Mouse (Mus musculus): ENCODE results near the gene Gm20388.

The Gm20388 gene

DNA sequence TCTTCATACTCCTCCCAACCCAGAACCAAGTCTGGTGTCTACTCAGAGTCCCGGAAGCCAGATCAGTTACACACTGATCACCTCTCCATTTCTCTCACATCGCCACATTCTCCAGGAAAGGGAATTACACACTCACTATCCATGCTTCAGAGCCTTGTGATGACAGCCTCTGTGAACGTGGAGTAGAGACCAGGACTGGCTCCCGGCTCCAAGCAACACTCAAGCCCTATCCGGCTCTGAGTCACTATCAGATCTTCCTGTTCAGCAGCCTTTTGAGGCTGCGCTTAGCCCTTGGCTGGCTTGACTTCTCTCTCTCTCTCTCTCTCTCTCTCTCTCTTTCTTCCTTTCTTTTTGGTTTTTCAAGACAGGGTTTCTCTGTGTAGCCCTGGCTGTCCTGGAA, 3962.7 kb downstream of the Gm20388 start:
- DNase-seq: no peak

DNA sequence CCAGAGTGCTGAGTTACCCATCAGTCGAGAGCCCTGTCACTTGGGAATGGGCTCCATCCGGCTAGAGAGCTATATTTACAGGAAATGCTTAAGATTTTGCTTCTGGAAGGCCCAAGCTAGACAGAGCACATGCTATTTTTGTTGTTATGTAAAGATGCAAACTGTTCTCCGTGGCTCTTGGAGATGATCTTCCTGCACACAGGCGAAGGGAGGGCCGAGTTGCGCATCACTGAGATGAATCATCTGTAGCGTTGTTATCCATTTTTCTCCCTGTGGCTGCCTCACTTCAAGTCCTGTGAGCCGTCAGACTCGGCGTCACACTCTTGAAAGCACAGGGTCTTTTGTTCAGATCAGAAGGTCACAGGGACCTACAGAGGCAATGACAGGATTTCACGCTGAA, 3963.7 kb downstream of the Gm20388 start:
- DNase-seq: no peak

DNA sequence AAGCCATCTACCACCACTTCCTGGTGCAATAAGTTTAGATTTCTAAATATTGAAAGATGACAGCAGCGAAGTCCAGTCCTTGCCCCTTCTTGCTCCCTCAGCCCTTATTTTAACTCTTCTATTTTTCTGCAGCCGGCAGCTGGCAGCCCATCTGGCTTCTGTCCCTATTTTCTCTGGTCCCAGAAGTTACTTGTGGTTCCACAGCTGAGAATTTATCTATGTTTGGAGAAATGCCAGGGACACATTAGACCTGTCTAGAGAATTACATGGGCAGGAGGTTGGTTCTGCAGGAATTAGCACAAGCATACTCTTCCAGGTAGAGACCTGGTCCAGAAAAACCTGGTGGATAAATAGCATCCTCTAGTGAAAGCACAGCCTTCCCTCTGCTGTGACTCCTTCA, 3967.2 kb downstream of the Gm20388 start:
- DNase-seq: no peak

DNA sequence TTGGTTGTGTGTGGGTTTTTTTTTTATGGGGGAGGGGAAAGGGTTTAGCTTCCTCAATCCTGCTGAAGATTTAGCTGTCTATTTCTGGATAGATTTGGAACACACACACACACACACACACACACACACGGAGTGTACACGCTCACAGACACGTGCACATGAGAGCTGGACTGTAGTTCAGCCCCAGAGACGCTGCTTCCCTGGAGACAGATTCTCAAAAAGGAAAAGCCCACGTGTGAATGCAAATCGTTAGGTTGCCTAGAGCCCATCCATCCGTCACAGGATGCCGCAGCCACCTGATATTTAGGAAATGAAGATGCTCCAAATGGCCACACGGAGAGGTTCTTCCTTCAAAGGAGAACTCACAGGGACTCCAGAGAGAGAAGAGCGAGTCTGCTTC, 3969.6 kb downstream of the Gm20388 start:
- no peak for DNase-seq

DNA sequence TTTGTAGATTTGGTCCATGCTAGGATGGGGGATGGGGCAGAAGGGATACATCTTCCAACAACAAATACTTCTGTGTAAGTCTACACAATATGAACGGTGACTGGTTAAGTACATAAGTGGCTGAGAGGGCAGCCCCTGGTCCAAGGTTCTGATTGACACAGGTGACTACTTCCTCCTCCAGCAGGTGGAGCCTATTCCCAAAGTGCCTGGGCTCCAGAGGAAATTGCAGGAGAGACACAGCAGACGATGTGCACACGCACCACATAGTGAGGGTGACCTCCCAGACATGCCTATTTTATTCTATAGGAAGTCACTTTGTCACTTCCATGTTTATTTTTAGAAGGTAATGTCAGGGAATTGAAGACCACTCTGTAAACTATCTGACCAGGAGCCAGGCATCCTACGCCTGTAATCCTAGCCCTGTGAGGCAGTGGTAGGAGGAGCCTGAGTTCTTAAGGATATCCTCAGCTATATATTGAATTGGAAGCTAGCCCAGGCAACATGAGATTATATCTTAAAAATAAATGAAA, 3970.2 kb downstream of the Gm20388 start:
- DNase-seq: no peak

DNA sequence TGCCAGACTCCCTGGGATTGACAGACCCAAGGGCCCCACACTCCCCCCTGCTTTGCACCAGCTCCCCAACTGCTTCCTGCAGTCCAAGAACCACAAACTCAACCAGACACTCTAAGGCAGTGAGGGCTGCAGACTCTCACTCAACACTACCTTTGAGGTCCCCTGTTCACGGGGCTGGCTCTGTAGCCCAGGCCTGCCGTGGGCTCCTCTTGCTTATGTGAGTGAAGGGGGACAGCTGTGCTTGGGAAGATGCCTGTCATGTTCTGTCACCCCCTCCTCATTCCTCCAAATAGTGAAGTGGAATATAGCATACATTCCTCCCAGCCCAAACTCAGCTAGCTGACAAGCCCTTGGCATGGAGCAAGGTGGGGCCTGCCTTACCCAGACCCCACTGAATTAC, 3971.8 kb downstream of the Gm20388 start:
- no peak for DNase-seq

DNA sequence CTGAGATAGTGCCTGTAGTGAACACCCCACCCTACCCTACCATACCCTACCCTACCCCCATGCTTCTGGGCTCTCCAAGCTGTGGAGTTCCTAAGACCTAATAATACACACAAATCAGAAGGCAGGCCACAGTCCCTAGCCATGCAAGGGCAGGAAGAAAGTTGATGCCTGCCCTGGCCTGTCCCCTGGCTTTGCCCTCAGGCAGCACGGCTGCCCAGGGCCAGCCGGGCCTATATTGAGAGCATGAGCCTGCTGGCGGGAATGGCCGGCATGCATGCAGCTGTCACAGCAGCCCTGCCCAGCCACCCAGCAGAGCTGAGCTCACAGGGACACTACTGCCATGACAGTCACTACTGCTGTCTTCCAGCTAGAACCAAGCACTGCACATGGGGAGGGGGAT, 3972.5 kb downstream of the Gm20388 start:
- DNase-seq: no peak

DNA sequence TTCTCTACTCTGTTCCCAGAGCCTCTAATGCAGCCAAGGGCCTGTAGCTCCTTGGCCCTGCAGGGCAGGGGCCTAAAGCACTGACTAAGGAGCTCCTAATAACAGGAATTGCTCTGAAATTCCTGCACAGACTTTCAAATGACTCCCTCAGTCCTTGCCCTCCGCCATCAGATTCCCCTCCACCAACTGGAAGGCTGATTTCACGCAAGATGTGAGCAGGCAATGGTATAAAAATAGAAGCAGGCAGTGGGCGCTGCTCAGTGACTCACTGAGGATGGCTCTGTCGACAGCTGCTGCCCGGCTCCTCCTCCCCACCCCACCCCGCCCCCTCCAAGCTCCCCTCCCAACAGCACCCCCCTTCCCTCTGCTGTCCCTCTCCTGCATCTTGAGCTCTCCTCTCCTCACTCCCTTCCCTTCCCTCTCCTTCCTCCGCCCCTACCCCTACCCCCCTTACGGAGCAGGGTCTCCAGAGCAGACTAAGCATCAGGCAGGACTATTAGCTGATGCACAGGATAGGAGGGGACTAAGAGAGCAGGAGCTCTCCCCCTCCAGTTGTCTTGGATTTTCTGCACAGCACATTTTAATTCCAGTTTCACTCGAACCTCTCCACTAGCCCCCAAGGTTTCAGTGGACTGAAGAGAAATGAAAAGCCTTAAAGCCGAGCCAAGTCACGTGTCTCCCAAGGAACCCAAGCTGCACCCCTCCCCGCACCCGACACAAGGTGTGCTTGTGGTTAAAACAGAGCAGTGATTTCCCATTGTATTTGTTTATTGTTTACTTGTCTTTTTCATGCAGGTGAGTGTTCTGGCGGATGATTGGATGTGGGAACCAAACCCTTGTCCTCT, 3974.3 kb downstream of the Gm20388 start:
- no peak for DNase-seq

DNA sequence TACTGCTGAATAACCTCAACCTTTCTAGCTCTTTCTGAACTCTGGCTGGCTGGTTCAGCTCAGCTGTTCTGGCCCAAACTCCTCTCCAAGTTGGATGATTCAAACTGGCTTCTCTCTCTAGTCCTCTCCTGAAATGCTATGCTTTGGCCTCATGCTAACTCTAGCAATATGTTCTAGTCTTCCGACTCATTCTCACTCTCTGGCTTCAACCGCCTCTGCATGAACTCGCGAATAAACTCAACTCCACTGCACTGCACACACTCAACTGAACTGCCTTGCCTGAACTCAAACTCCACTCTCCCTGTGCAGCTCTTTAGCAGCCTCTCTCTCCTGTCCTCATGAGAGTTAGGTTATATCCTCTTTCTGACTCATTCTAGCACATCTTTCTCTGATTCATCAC, 3976.5 kb downstream of the Gm20388 start:
- DNase-seq: no peak

DNA sequence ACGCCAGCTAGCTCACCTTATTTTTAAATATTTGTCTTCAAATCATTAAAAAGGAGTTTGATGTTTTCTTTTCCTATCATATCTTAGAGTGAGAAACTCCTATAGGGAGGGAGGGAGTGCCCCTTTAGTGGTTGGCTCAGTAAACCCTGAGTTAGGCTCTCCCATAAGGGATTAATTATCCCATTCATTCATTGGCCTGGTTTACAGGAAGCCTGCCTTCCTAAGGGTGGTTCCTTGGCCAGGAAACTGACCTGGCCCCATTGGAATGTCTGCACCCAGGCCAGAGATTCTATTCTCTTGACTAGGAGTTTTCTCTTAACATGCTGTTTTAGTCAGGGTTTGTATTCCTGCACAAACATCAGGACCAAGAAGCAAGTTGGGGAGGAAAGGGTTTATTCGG, 3977.3 kb downstream of the Gm20388 start:
- DNase-seq: no peak

DNA sequence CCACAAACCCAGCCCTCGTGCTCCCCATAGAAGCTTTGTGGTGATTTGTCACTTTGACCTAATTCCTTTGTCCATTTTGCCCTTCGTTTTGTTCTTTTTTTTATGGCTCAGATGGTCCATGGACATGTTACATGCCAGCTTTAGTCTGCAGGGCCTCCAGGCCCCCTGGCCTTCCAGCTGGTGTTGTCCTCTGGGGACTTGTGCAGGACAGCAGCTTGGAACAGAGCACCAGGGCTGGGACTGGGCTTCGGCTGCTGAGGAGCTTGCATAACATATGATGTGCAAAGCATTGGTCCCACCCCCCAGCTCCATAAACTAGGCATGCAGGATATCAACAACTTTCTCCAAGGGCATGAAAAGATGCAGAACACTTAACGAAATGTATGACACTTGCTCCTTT, 3979.2 kb downstream of the Gm20388 start:
- no peak for DNase-seq

DNA sequence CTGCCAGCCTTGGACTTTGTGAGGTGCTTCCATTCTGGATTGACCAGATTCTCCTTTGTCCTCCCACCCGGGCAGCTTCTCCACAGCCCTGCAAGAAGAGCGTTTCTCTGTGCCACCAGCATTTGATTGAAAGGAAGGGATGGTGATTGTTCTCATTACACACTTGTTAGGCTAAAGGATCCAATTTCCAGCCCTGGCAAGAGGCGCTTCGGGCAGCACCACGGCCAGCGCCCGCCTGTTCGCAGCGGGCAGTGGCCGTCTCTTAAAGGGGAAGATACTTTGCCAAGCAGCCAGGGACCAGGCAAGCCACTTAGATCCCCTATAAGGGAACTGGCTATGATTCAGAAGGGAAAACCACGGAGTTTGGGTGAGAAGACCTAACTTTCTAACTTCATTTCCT, 3980.6 kb downstream of the Gm20388 start:
- DNase-seq: peak; percentile 15

DNA sequence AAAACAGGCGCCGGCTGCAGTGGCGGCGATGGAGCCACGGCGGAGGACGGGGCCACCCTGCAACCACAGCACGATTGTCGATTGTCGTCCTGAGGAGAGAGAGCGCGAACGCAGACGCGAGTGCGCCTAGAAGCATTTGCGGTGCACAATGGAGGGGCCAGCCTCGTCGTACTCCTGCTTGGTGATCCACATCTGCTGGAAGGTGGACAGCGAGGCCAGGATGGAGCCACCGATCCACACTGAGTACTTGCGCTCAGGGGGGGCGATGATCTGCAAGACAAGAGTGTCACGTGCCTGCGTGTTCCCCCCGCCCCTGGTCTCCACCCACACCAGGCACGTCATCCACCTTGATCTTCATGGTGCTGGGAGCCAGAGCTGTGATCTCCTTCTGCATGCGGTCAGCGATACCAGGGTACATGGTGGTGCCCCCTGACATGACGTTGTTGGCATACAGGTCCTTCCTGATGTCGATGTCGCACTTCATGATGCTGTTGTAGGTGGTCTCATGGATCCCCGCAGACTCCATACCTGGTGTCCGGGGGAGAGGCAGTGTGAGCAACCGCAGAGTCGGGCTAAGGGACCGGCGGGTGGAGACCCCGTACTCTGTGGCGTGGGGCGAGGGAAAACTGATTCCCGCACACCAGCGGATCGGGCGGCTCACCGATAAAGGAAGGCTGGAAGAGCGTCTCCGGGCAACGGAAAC, 3981.4 kb downstream of the Gm20388 start:
- DNase-seq: no peak

DNA sequence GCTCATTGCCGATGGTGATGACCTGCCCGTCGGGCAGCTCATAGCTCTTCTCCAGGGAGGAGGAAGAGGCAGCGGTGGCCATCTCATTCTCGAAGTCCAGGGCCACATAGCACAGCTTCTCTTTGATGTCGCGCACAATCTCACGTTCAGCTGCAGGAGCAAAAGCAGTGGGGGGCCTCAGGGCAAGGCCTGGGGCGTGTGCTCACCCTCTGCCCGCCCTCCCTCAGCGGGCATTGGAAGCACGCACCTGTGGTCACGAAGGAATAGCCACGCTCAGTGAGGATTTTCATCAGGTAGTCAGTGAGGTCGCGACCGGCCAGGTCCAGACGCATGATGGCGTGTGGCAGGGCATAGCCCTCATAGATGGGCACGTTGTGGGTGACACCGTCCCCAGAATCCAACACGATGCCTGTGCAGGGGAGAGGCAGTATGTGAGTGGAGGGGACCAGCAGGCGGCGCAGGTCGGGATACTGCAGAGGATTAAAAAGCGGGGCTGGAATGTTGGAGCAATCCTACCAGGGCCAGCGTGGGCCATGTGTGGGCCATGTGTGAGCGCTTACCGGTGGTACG, 3982.0 kb downstream of the Gm20388 start:
- DNase-seq: no peak

DNA sequence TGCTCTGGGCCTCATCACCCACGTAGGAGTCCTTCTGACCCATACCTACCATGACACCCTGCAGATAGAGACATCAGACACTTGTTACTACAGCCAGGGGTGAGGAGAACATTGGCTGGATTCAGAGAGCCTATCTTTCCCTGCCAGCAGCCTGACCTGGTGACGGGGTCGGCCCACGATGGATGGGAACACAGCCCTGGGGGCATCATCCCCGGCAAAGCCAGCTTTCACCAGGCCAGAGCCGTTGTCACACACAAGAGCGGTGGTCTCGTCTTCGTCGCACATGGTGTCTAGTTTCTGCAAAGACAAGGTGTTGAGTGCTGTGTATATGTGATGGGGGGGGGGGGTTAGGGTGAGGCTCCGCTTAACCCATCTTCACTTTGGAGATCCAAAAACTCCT, 3982.8 kb downstream of the Gm20388 start:
- DNase-seq: no peak

DNA sequence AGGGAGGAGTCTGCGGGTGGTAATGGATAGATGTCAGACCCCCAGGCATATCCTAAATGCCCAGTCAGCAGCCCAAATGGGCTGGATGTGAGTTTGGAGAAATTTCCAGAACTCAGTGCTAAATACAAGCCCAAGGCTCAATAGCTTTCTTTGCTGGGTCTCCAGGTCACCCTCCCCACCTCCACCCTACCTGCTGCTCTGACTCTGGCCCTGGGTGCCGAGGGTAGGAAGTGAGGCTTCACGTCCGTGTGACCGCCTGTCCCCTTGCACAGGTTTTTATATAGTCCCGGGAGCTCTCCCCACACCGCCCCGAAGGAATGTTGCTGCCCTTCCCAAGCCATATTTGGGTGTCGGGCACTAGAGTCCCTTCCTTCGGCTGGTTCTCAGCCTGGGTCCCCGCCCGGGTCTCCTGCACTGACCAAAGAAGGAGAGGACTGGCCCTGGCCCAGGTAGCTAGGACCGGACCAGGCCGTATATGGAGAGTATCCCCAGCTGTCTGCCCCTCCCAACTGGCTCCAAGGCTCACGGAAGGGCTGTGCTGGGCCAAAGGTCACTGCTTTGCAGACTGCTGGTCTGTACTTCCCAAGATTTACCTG, 3984.0 kb downstream of the Gm20388 start, which contains the start of gene Acta1:
TSS of gene Acta1 (minus strand) at position 250 of the 596 bp plus-strand sequence.
- DNase-seq: no peak

DNA sequence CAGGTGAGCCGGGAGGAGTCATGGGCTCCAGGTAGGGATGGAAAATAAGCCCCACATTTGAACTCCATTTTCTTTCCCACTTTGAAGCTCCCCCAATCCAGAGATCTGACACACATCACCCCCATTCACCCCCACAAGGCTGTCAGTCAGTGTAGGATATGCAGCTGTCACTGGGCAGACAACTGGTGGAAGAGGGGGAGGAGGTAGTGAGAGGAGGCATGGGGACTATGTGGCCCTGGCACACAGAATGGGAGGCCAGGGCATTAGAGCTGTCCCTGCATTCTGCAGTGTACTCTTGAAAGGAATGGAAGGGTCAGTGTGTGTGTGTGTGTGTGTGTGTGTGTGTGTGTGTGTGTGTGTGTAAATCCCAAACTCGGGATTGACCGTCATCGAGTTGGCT, 3984.6 kb downstream of the Gm20388 start:
- DNase-seq: no peak

DNA sequence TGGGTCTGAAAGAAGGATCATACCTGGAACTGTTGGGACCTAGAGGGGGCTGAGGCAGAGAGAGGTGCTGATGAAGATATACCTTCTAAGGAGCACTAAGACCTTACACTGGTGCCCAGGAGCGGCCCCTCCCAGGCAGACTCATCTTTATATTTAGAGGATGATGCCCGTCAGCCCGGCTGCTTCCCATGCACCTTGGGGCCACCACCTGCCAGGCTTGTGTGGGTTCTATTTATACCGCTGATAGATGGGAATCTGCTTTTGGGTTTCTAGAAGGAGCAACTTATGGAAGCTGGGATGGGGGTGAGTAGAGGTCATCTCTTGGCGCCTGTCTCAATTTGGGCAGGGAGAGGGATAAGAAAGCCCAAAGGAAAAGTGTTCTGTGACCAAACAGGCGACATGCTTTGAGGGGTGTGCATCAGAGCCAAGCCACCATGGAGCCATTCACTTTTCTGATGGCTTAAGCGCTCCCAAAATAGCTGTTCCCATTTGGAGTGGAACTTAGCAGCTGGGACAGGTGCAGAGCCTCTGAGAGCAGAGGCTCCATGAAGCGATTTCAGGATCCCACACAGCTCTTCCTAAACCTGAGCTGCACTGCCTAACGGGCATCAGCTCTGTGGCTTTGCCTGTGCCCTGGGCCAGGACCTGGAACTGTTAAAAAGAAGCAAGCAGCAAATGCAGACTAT, 3985.2 kb downstream of the Gm20388 start:
- no peak for DNase-seq

DNA sequence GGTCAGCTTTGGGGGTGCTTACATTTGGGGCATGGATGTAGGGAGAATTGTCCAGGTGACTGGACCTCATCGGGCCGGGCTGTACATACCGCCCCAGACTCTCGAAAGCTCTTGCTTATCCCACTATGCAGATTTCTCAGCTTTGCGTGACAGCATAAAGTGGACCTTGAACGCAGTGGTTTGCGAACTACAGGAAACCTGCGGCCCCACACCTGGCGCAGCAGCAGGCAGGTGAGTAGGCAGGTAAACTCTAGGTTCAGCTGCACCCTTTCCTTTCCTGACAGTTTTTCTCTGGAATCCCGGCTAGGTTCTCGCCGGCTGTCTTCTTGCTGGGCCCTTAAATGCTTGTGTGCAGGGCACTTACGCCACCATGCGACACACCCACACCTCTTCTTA, 3985.7 kb downstream of the Gm20388 start:
- DNase-seq: no peak

DNA sequence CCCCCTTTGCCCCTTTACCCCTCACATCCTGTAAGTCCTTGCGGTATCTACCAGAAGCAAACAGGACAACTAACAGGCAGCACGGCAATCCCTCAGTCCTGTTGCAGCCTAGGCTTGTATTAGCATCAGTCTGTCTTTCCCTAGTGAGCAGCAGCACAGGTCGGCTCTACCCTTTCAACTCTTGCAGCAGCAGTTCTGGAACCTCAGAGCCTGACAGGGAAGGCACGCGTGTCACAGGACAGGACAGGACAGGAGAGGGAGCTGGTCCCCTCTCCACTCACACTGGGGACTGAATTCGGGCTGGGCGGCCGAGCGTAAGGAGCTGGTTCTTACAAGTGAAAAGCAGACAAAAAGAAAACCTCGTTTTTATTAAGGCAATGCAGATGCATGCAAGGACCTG, 3986.1 kb downstream of the Gm20388 start:
- no peak for DNase-seq

DNA sequence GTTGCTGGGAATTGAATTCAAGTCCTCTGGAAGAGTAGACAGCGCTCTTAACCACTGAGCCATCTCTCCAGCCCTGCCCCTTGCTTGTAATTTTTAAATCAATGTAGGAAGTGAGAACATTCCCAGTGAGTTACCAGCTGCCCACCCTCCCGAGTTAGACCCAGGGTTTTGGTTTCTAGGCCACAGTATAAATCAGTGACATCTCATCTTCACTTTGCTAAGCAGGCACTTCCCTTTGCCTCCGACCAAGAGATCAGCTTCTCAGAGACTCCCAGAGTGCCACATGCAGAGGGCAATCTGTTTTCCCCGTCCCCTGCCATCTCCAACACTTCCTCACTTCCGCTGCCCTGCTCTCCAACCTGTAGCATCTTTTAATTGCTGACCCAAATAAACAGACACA, 3987.9 kb downstream of the Gm20388 start:
- no peak for DNase-seq

DNA sequence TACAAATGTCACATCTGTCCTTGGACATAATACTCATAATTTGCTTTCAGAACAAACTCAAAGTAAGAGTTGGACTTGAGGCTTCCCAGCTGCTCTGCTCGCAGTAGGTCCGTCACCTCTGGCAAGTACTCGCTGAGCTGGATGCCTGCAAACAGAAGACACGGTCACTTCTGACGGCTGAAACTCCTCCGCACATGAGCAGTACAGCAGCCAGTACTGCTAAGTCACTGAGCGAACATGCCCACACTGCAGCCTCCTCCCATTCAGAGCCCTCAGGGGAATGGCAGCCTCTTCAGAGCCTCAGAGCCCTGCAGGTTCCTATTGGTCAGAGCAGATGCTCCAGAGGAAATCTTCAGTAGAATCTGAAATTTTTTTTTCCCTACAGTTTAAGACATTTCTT, 3988.7 kb downstream of the Gm20388 start:
- DNase-seq: no peak

DNA sequence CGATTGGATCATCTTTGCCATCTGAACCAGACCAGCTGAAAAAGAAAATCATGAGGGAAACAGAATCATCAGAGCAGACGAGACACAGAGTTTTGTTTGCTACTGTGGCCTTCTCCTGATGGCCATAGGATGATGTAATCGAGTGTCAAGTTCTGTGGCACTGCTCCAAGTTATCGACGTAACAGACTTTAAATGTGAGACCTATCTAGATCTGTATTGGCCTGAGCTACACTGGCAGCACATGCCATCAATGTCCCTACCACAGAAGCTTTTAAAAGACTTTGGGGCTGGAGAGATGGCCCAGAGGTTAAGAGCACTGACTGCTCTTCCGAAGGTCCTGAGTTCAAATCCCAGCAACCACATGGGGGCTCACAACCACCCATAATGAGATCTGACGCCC, 3992.0 kb downstream of the Gm20388 start:
- no peak for DNase-seq

Data from B cell, adult 2 months (primary cell).